Mouse (Mus musculus) liver, adult 2 months (tissue): ENCODE measurements at regions not wholly inside any gene's neighbourhood (a gene's known extent, or its start where the extent isn't known, plus 50 kb on each side); places are given as distances from the start of the nearest gene placed in this dataset.

Experiments used
- CTCF ChIP-seq: fragments of 200-500 bp; IDR thresholded peaks from 2 replicates; pipeline ENCODE4 v1.5.1; 2011; ENCODE audit warnings: low read depth, low read length, control low read depth
- POLR2A ChIP-seq: fragments of 200-500 bp; IDR thresholded peaks from 2 replicates; pipeline ENCODE4 v1.6.1; 2011; ENCODE audit warnings: low read length, control low read depth; ENCODE audit not compliant: insufficient read depth; ENCODE audit errors: extremely low read depth

DNA sequence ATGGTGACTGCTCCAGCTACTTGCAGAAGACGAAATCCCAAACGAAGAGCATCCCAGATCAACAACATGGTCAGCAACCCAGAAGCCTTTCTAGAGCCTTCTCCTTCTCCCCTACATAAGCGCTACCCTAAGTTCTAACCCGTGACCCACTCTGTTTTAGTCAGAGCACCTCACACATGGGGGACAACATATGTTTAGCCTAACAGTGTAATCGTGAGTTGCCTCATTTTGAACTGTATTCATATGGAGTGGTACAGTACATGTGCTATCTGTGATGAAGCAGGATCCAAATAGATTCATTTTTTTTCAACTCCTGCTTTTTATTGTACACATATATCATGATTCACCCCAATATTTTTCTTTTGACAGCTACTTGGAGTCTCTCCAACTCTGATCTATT lies 146.2 kb downstream of the Cartpt start:
- TF ChIP-seq POLR2A (no peak), CTCF (no peak)
